Mouse (Mus musculus) megakaryocyte progenitor cell, adult 5-6 weeks (primary cell): ENCODE data around the gene Trp73. TPM values are rescaled to one million over a fixed set of nuclear protein-coding genes. Genes with fewer than 3 reads are reported as not detected.

Experiments used
- ATAC-seq: replicated peaks from 2 replicates; pipeline ENCODE4 v1.8.0; 2016; ENCODE audit warnings: mild to moderate bottlenecking, moderate TSS enrichment, inconsistent platforms; ENCODE audit not compliant: poor library complexity
- total RNA-seq, 2 experiments: library from RNA; stranded (forward) in 1 of 2; stranded (reverse) in 1 of 2; fragments of 157-497, 149-512 nt in 1 of 2; fragments of 200-1000 nt in 1 of 2; gene quantifications; 2 replicates each; pipeline versions ENCODE4 v1.2.3 to v1.2.4; 2015 to 2017

Trp73 gene
- total RNA-seq, 2 experiments from 2014 or later, result not detected

DNA sequence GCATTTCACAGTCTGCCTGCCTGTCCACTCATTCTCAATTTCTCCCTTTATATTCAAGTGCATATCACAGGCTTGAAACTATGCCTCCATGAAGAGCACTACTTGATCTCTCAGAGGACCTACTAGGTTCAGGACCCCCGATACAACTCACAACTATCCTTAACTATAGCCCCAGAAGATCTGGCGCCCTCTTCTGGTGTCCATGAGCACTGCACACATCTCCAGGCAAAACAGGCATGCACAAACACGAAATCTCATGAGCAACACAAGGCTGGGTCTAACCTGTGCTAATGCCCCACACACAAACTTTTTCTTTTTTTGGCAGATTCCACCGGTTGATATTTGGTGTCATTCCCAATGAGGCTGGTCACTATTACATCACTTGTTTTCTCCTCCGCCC is 94.2 kb downstream of the Trp73 start:
- no peak for ATAC-seq

DNA sequence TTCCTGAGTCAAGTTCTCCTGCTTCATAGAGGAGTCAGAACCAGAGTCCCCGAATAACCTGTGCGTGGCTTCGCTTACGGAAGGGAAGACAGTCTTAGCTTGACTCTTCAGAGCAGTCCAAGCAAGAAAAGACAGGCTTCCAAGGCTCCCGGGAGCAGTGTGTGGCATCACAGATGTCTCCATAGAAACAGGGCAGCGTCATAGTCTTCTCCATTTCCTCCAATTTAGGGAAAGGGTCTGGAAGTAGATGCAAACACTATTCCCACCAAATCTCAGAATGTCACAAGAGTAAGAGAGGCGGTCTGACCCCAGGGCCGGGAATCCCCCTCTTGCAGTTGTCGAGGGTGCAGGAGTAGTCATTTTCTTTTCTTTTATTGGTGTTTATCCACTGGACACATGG is 97.4 kb downstream of the Trp73 start, which contains the start of gene Ccdc27:
Gene Ccdc27 (minus strand): TSS at position 101 of the 400 bp plus-strand sequence.
- ATAC-seq, result no peak

DNA sequence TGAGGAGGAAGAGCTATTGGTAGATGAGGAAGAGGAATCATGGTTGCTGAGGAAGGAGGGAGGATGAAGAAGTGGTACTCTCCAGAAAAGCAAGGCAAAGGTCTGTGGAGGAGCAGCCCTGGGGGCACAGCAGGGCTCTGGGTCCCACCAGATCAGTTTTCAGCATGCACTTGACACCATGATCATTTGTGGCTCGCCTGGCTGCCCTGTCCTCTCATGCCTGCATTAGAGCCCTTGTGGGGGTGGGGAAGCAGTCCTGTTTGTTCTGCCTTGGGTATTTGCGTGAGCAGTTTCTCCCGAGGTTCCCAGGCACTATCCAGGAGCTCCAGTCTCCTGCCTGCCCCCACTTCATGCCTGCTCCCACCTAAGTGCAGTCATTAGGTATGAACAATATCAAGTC is 102.9 kb downstream of the Trp73 start:
- ATAC-seq, result no peak

DNA sequence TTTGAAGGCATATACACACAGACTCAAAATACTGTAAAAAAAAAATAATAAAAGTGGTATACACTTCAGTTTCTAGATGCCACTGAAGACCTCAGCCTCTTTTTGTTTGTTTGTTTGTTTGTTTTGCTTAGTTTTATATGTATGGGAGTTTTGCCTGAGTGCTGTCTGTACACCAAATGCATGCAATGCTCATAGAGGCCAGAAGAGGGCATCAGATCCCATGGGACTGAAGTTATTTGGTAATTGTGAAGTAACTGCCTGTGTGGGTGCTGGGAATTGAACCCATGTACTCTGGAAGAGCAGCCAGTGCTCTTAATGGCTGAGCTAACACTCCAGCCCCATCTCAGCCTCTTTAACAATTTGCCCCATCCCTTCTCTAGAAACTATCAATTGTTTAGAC is 111.4 kb downstream of the Trp73 start:
- ATAC-seq, result no peak

DNA sequence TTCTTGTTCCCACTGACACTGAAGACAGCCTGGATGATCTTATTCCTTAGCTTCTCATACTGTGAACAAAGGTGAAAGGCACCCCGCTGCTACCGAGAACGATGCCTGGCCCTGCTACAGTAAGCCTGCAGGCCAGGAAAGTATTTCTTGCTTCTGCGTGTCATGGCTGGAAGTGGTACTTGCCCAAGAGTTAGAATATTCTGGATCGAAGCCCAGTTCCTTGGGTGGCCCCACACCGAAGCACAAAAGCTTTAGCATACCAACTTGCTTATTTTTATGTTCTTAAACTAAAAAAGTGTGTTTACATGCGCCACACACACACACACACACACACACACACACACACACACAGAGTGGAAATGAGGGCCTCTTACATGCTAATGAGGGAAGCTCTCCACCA is 111.9 kb downstream of the Trp73 start:
- ATAC-seq, result no peak

DNA sequence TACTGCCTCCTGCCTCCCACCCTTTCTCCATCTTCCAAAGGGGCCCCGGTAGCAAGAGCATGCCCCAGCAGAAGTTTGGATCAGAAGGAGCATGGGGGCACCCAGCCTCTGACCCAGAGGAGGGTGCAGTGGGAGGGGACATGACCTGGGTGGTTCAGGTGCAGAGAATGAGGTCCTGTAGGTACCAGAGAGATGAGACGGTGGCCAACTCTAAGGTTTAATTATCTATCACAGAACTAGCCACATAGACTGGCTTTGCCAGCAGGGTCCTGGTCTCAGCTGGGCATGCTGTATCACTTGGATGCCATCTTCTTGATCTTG is 113.6 kb downstream of the Trp73 start:
- no peak for ATAC-seq

DNA sequence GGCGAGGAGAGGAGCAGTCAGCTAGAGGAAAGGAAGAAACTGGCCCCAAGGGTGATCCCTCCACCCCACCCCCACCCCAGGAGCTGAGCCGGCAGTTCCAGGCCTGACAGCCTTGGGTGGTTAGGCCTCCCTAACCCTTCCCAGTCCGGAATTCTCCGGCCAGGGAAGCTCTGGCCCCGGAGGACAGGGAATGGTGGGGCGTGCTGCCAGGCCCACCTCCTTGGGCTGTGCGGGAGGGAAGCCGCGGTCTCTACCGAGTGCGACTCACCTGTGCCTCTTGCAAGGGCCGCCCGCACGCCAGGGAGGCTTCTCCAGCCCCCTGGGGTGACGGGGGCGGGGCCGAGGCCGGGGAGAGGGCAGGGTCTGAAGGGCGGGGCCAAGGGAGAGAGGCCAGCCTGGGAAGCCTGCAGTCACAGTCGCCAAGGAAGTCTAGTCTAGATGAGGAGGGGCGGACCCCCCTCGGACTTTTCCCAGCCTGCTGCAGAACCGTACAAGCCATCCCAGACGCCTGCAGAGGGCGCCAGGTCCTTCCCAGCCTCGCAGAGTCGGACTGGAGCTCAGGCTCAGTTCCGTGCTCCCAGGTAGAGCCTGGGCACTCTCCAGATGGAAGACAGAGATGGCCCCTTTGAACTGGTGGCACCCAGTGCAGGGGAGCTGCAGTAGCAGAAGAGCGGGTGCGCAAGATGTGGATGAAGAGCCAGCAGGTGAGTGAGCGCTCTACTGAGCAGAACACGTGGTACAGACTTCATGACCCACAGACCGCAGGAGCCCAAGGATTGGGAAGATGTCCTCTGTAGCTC is 114.2 kb downstream of the Trp73 start, which contains the start of gene Smim1:
Gene Smim1 (minus strand): TSS at position 590 of the 800 bp plus-strand sequence.
- peak; percentile 52 for ATAC-seq

DNA sequence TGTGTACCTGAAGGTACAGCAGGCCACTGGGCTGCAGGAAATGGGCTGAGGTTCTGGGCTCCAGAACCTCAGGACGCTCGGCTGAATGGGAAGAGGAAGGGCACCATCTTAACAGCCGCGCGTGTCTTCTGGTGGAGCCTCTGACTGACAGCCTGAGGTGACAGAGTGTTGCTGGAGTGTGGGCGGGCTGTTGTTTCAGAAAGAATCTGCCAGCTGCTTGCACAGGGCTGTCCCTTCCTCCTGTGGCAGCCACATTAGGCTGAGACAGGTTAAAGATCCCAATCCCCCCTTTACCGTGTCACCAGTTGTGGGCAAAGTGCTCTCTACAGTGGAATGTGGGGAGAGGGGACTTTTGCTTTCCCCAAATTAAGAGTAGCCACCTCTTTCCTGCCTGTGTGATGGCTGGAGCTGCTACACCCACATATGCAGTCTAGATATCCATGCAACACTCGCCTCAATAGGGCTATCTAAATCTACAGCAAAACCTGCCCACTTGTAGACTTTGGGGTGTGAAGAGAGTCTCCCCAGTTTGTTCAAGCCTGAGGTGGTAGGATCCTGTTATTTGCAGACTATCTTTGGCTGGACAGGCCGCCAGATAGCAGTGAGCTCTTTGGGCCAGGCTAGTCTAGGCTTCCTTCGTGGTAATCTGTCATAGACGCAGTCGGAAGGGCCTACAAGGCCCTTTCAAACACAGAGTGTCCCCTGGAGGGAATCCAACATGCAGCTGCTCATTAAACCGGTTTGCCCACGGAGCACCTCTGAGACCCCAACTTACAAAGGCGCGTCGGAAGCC is 115.1 kb downstream of the Trp73 start:
- ATAC-seq, result peak; percentile 2

DNA sequence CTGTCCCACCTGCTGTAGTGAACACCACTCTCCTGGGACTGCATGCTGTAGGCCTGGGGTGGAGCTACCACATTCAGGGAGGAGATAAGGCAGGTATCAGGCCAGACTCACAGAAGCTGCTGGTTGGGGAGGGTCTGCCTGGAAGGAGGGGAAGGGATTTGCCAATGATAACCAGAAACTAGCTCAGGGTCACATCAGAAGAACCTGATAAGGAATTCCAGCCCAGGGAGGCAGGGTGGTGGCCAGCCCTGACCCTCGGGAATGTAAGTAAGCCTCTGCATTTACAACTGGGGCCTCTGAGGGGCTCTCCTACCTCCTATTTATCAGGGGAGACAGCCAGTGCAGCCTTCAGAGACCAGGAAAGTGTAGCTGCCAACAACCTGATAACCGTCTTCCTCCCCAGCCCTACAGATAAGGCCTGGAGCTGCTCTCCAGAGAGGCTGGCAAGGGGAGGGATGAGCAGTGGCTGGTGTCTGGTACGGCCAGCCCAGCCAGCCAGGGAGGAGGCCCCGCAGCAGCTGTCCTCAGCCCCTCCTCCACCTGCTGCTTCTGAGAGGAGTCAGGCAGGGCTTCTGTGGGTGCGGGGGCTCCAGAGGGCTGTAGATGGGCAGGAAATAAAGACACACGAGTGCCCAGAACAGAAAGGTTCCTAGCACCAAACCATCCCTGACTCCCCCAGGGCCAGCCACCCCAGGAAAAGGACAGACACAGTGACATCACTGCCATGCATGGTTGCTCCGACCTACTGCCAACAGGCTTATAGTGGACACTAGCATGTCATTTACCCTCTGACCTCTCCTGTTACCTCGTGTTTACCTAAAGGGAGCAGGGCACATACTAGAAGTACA is 116.0 kb downstream of the Trp73 start:
- peak; percentile 59 for ATAC-seq

DNA sequence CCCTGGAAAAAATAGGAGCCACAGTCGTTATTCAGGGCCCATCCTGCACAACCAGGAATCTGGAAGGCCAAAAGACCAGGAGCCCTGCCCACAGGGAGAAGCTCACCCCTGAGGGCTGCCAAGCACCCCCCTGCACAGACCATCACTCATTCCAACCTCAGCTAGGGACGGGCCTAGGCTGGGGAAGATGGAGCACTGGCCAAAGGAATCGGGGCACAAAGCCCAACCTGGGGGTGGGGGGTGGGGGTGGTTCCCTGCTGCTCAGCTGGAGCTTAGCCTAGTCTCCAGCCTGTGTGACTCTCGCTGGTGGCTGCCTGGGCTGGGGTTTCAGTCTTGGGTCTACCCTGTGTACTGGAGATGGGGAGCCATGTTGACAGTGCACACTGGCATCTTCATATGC is 117.2 kb downstream of the Trp73 start:
- ATAC-seq, result no peak

DNA sequence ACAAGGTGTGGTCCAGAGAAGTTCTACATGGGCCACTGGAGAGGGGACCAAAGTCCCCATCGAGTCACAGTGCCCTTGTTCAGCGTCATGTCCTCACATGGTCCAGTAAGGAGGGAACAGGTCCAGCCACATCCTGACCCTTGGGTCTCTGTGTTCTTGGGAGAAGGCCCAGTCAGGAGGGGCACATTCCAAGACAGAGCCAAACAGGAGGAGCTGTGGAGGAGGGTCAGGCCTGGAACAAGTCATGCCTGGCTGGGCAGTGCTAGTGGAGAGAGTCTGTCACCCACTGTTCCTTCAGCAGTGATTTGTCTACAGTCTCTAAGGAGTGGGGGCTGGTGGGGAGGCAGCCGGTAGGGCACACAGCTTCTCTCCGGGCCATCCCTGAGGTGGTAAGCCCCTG is 117.6 kb downstream of the Trp73 start:
- no peak for ATAC-seq

DNA sequence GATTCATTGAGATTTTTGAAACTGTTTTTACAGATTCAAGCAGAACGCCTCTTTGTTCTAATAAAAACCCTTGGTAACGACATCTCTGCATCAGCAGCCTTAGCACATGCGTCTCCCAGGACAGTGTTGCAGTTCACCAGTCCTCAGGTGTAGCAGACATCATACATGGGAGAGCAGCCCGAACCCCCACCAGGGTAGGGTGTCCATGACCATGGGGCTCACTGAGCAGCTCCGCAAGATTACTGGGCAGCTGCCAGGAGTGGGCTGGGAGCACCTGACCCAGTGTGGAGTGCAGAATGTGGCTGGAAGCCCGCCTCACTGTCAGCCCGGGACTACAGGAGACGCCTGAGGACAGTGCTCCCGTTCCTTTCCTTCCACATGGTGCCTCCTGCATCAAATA is 118.6 kb downstream of the Trp73 start:
- no peak for ATAC-seq

DNA sequence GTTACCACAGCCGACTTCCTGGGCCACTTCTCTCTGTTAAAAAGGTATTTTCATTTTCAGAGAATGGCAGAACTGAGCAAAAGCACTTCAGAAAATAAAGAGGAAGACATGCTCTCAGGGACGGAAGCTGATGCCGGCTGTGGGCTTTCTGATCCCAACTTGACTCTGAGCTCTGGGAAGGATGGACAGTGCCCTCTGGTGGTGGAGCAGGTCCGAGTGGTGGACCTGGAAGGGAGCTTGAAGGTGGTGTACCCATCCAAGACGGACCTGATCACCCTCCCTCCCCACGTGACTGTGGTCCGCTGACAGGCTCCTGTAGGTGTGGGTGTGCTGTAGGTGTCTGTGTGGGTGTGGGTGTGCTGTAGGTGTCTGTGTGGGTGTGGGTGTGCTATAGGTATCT is 120.4 kb downstream of the Trp73 start:
- peak; percentile 43 for ATAC-seq

DNA sequence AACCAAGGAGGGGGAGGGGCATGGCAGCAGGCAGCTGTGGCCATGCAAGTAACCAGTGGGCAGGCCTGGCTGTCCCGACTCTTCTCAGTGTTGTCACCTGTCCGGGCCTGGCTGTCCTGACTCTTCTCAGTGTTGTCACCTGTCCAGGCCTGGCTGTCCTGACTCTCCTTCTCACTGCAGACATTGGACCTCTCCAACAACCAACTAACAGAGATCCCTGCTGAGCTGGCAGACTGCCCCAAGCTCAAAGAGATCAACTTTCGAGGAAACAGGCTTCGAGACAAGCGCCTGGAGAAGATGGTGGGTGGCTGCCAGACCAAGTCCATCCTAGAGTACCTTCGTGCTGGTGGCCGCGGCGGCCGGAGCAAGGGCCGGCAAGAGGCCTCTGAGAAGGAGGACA is 124.5 kb downstream of the Trp73 start:
- no peak for ATAC-seq

DNA sequence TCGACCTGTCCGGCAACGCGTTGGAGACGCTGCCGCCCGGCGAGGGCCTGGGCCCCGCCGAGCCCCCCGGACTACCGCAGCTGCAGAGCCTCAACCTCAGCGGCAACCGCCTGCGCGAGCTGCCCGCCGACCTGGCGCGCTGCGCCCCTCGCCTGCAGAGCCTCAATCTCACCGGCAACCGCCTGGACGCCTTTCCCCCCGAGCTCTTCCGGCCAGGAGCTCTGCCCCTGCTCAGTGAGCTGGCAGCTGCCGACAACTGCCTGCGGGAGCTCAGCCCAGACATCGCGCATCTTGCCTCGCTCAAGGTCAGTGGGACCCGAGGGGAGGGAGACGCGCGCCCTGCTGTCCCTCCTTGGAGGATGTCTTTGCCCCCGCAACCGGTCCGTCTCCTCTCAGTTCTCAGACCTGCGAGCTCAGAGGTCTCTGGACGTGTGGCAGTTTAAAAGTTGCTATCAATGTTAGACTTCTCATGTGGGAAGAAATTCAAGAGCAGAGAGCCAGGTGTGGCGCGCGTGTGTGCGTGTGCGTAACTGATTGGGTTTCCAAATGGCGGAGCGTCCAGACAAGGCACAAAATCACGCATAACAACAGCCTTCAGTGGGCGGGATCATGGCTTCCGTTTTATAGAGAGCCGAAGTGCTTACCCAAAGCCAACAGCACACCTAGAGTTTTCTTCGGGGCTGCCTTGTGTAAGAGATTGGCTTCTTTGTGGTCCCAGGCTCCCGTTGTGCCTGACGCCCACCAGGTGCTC is 127.7 kb downstream of the Trp73 start:
- peak; percentile 53 for ATAC-seq

DNA sequence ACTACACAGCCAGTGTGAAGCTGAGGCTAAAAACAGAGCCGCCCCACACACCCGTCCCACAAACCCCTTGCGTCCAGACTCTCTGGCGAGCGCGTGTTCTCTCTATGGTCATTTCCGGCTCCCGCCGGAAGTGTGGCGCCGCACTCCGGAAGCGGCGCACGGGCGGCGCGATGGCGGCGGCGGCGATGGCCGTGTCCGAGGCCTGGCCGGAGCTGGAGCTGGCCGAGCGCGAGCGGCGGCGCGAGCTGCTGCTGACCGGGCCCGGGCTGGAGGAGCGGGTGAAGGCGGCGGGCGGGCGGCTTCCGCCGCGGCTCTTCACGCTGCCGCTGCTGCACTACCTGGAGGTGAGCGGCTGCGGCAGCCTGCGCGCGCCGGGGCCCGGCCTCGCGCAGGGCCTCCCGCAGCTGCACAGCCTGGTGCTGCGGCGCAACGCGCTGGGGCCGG is 128.3 kb downstream of the Trp73 start, which contains the start of gene Lrrc47:
Gene Lrrc47 (plus strand): TSS at position 86 of the 444 bp plus-strand sequence.
- ATAC-seq, result peak; percentile 88

DNA sequence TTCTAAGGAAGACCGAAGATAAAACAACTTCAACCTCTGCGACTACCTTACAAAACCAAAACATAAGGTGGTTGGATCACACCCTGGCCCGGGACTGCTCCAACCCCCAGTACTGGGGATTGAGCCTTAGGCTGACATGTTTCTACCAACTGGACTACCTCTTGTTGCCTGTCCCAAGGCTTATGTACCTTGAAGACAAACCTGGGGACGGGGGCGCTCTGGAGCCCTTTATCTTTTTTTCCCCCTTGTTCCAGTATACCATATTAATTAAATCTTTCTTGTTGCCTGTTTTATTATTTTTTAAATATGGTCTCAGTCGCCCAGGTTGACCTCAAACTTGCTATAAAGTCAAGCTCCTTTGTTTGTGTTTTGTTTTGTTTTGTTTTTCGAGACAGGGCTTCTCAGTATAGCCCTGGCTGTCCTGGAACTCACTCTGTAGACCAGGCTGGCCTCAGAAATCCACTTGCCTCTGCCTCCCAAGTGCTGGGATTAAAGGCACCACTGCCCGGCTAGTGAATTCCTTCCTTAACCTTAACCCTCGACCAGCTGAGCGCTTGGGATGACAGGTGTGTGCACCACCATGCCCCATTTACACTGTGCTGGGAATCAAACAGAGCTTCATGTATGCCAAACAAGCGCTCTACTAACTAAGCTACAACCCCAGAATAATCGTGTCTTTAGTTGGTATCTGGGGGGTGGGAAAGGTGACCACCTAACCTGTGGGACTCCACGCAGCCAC is 128.9 kb downstream of the Trp73 start:
- peak; percentile 43 for ATAC-seq

DNA sequence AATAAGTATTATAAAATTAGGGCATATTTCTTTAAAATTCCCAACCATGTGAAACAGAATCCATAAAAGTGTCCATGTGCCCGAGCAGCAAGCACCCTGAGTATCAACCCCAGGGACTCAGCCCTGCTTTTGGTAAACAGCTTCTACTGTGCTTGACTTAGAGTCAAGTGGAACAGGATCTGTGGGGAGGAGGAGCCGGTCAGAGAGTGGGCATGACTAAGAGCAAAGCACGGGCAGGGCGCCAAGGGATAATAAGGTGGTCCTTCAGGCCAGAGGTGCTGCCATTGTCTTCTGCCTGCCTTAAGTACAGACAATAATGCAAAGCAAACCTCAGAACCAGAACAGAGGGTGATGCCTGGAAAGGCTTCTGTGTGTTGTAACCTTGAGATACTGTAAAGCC is 132.2 kb downstream of the Trp73 start:
- ATAC-seq, result no peak

DNA sequence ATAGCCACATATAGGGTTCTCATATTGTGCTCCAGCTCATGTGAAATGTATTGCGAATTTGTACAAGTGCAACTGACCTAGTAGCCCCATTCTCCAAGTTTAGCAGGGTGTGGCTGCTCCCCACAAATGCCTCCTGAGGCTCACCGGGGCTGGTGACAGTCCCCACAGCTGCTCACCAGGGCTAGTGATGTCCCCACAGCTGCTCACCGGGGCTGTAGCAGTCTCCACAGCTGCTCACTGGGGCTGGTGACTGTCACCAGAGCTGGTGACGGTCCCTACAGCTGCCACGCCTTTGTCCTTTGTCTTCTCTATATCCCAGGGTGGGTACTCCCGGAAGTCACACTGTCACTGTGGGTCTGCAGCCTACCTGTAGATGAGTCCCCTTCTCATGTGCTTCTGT is 133.7 kb downstream of the Trp73 start:
- no peak for ATAC-seq
